Mouse (Mus musculus) heart, embryonic 12.5 days (tissue): ENCODE measurements at regions not wholly inside any gene's neighbourhood (a gene's known extent, or its start where the extent isn't known, plus 50 kb on each side); places are given as distances from the start of the nearest gene placed in this dataset.

Experiments
- ATAC-seq: fragments of 200-750 bp; cut with Nextera tagmentation; 2 replicates; pipeline ENCODE4 v1.8.0; 2017; ENCODE audit warnings: moderate TSS enrichment, moderate library complexity; ENCODE audit not compliant: insufficient number of reproducible peaks, low FRiP score
- H3K27ac ChIP-seq: fragments of 300-500 bp; sonication (generic); 2 replicates; pipeline ENCODE4 v1.5.1; 2016; ENCODE audit warnings: mild to moderate bottlenecking, moderate library complexity; ENCODE audit not compliant: poor library complexity, severe bottlenecking
- H3K27me3 ChIP-seq: fragments of 300-500 bp; sonication (generic); replicated peaks from 2 replicates; pipeline ENCODE4 v1.6.1; 2016; ENCODE audit warnings: mild to moderate bottlenecking, moderate library complexity
- H3K36me3 ChIP-seq: fragments of 300-500 bp; sonication (generic); 2 replicates; pipeline ENCODE4 v1.6.1; 2016; ENCODE audit warnings: mild to moderate bottlenecking, moderate library complexity
- H3K4me1 ChIP-seq: fragments of 300-500 bp; sonication (generic); replicated peaks from 2 replicates; pipeline ENCODE4 v1.6.1; 2016; ENCODE audit warnings: mild to moderate bottlenecking
- H3K4me2 ChIP-seq: fragments of 300-500 bp; sonication (generic); 2 replicates; pipeline ENCODE4 v1.6.1; 2016; ENCODE audit warnings: mild to moderate bottlenecking, moderate library complexity
- H3K4me3 ChIP-seq: fragments of 300-500 bp; sonication (generic); 2 replicates; pipeline ENCODE4 v1.5.1; 2016; ENCODE audit warnings: mild to moderate bottlenecking
- H3K9ac ChIP-seq: fragments of 300-500 bp; sonication (generic); 2 replicates; pipeline ENCODE4 v1.6.1; 2016; ENCODE audit warnings: mild to moderate bottlenecking, moderate library complexity
- H3K9me3 ChIP-seq: fragments of 300-500 bp; sonication (generic); replicated peaks from 2 replicates; pipeline ENCODE4 v1.6.1; 2016; ENCODE audit warnings: mild to moderate bottlenecking, moderate library complexity
- WGBS: fragments of 180-500 bp; shearing (Covaris S2); methylation state at CpG from one replicate; pipeline ENCODE4 v1.1.7; 2016; 5-methylcytosine and 5-hydroxymethylcytosine counted together

DNA sequence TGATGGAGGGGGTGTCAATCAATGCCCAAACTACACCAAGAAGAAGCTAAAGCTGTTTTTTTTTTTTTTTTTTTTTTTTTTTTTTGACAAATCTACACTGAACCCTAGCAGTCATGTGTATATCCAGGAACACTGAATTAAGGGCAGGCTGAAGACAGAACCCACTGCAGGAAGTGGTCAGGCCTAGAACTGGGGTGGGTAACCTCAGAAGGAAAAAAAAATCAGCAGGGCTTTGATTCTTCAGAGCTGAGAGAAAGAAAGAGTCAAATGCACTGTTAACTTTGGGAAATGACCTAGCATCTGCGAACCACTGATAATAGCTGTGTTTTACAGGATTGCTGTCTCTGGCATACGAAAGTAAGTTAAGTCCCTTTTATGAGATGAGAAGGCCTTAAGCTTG, 78.3 kb upstream of the Mast4 start:
- H3K27ac ChIP-seq, result no peak overlapping the region
- no peak overlapping the region for H3K4me3 ChIP-seq
- ATAC-seq, result no peak
- no peak overlapping the region for H3K4me2 ChIP-seq
- H3K27me3 ChIP-seq, result no peaks in the 10 kb centered on the region
- H3K9me3 ChIP-seq, result peaks cover 6% of the 10 kb centered on the region; the same call in 1 of the 2 replicates
- H3K9ac ChIP-seq, result no peak overlapping the region
- WGBS, result 48% methylated on average over 2 of the region's 2 CpGs
- no peaks in the 10 kb centered on the region for H3K36me3 ChIP-seq
- H3K4me1 ChIP-seq, result no peaks in the 10 kb centered on the region

DNA sequence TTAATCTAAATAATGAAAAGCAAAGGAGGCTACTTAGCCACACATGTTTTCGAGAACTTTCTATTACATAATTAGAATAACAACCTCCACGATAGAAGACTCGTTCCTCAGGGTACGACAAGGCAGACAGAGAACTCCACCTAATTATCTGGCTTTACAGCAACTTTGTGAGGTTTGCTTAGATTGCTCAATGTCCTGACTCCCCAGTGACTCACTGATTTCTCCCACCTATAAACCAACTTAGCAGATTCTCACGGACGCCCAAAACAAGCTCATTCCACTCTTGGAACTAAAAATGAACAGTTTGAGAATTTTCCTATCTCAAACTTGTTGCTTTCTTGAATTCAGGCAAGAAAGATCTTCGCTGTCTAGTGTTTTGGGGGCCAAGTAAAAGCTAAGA, 75.0 kb upstream of the Mast4 start:
- ATAC-seq, result no peak
- 72% methylated on average over 7 of the region's 7 CpGs for WGBS
- H3K36me3 ChIP-seq, result no peaks in the 10 kb centered on the region
- no peak overlapping the region for H3K4me3 ChIP-seq
- H3K9me3 ChIP-seq, result no peaks in the 10 kb centered on the region
- H3K4me2 ChIP-seq, result no peak overlapping the region
- H3K27ac ChIP-seq, result no peak overlapping the region
- no peak overlapping the region for H3K9ac ChIP-seq
- H3K4me1 ChIP-seq, result no peaks in the 10 kb centered on the region
- H3K27me3 ChIP-seq, result no peaks in the 10 kb centered on the region

DNA sequence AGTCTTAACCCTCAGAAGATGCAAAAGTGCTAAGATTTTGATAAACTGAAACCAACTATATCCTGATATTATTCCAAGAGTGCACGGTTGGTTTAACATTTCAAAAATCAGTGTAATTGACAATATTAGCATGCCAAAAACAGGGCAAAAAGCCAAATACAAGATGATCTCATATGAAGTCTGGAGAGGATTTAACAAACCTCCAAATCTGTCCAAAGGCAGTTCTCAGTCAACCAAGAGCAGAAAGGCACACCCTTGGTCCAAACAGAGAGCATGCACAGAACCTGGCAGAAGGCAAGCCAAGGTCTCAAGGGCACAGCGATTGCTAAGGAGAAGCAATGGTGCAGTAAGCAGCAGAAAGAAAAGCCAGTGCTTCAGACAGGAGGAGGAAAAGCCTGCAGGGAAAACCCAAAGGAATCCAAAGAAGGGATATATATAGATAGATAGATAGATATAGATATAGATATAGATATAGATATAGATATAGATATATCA, 62.3 kb upstream of the Mast4 start:
- Histone ChIP-seq H3K27ac (no peak overlapping the region), H3K4me2 (no peak overlapping the region), H3K27me3 (no peaks in the 10 kb centered on the region), H3K9ac (no peak overlapping the region), H3K4me1 (no peaks in the 10 kb centered on the region), H3K4me3 (no peak overlapping the region), H3K9me3 (no peaks in the 10 kb centered on the region), H3K36me3 (no peaks in the 10 kb centered on the region)
- ATAC-seq, result no peak
- WGBS, result 88% methylated on average over 2 of the region's 2 CpGs

DNA sequence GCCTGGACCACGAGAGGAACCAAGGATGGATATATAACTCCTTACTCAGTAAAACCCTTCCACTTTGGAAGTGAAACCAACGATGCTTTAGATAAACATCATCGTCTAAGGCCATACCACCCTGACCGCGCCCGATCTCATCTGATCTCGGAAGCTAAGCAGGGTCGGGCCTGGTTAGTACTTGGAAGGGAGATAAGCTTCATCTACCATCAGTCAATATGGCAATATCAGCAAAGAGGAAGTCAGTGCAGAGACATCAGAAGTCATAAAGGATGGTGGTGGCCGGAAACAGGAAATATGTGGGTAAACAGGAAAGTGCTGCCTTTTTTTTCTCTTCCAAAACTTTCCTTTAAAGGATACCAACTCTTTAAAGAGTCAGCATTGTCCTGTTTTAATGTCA, 61.8 kb upstream of the Mast4 start:
- ATAC-seq, result no peak

DNA sequence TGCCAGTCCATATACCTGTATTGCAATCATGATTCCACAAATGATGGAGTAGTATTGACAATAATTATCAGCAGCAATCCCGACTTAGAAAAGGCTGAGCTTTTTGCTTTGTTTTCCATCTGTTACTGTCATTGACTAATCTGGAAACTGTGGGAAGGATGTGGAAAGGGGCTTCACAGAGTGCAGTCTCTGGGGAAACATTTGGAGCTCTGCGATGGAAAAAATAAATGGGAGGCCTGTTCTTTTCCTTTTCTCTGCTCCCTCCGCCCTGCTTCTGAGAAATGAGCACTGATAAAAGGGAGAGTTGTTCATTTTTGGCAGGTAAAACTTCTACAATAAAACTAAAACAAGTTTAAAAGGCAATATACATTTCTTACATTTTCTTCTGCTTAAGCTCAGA, 58.3 kb upstream of the Mast4 start:
- no peaks in the 10 kb centered on the region for H3K27me3 ChIP-seq
- 62% methylated on average over 3 of the region's 3 CpGs for WGBS
- H3K4me2 ChIP-seq, result no peak overlapping the region
- H3K9me3 ChIP-seq, result no peaks in the 10 kb centered on the region
- ATAC-seq, result no peak
- H3K9ac ChIP-seq, result no peak overlapping the region
- no peaks in the 10 kb centered on the region for H3K4me1 ChIP-seq
- no peak overlapping the region for H3K4me3 ChIP-seq
- no peaks in the 10 kb centered on the region for H3K36me3 ChIP-seq
- H3K27ac ChIP-seq, result no peak overlapping the region

More for the DNA sequence above, 61.8 kb upstream of the Mast4 start:
- Histone ChIP-seq H3K27me3 (no peaks in the 10 kb centered on the region), H3K27ac (no peak overlapping the region), H3K4me3 (no peak overlapping the region), H3K9me3 (no peaks in the 10 kb centered on the region), H3K4me2 (no peak overlapping the region), H3K9ac (no peak overlapping the region), H3K36me3 (no peaks in the 10 kb centered on the region), H3K4me1 (no peaks in the 10 kb centered on the region)
- 56% methylated on average over 9 of the region's 9 CpGs for WGBS

DNA sequence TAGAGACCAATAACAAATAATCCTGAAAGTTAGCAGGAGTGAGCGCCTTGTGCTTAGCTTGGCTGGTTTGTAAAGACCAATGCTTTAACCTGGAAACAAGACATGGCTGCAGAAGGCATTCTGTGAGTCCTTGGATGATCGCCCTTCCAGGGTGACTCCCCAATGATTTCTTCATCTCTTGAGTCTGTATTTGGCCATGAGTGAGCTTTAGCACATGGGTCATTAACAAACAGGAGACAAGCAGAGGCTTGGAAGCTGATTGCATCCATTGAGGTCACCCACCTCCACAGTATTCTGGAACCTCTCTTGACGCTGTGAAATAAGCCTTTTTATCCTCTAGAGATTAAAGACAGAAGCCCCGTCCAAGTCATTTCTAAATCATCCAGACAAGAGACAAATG, 57.1 kb upstream of the Mast4 start:
- Histone ChIP-seq H3K4me3 (no peak overlapping the region), H3K9ac (no peak overlapping the region), H3K4me1 (no peaks in the 10 kb centered on the region), H3K4me2 (no peak overlapping the region), H3K36me3 (no peaks in the 10 kb centered on the region), H3K9me3 (no peaks in the 10 kb centered on the region), H3K27me3 (no peaks in the 10 kb centered on the region), H3K27ac (no peak overlapping the region)
- ATAC-seq, result no peak
- WGBS, result 85% methylated on average over 4 of the region's 4 CpGs

DNA sequence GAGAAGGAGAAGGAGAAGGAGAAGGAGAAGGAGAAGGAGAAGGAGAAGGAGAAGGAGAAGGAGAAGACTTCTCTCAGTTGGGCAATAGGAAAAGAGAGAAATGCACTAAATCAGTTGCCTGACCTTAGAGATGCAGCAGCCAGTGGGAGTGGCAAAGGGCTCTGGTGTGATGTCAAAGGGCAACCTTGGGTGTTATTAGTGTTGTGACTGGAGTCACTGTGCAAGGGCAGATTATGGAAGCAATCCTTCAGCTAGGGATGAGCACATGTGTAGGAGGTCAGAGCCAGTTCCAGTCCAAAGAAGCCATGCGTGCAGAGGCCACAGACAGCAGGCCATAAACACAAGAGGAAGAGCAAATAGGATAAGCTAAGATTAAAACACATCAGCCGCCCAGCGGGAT, 56.7 kb upstream of the Mast4 start:
- WGBS, result 95% methylated on average over 3 of the region's 3 CpGs
- Histone ChIP-seq H3K4me1 (no peaks in the 10 kb centered on the region), H3K9me3 (no peaks in the 10 kb centered on the region), H3K27ac (no peak overlapping the region), H3K9ac (no peak overlapping the region), H3K4me3 (no peak overlapping the region), H3K27me3 (no peaks in the 10 kb centered on the region), H3K36me3 (no peaks in the 10 kb centered on the region), H3K4me2 (no peak overlapping the region)
- no peak for ATAC-seq

DNA sequence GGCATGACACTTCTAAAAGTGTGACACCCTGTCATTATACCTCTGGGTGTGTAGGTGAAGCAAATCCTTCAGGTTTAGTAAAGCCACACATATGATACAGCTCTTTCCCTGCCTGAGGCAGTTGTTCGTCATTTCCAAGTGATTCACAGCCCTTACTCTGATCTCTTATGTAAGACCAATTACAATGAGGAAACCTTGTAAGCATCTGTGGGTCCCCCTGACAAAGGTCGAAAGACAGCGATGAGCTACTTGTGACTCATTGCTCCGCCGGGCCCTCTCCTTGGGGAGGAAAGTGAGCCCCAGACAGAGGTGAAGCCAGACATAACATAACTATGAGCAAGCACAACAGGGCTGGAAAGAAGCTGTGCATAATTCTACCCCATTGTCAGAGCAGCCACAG, 52.7 kb upstream of the Mast4 start:
- Histone ChIP-seq H3K4me3 (no peak overlapping the region), H3K36me3 (no peaks in the 10 kb centered on the region), H3K4me2 (no peak overlapping the region), H3K9ac (no peak overlapping the region), H3K27me3 (no peaks in the 10 kb centered on the region), H3K4me1 (no peaks in the 10 kb centered on the region), H3K27ac (no peak overlapping the region), H3K9me3 (no peaks in the 10 kb centered on the region)
- WGBS, result 89% methylated on average over 5 of the region's 5 CpGs
- ATAC-seq, result no peak
